Mouse (Mus musculus) urinary bladder, postnatal 4 days (tissue): ENCODE measurements at regions not wholly inside any gene's neighbourhood (a gene's known extent, or its start where the extent isn't known, plus 50 kb on each side); places are given as distances from the start of the nearest gene placed in this dataset.
"Not testable (repeated sequence)": the region's sequence is repeated elsewhere in the genome, so short reads cannot be mapped to it uniquely, and the experiment has no call there.

Experiments used
- DNase-seq, 2 experiments: peaks; one replicate each; pipeline ENCODE4 v3.0.0; 2021 to 2022; ENCODE audit warnings: low spot score in 2 of 2

- DNase-seq = no peak
Observed at GRCm38 (mm10) chr12:93151530-93151929, 1302.6 kb upstream of the Sel1l start.

GRCm38 (mm10) chr12:93142265-93142664 is 1293.3 kb upstream of the Sel1l start:
- DNase-seq = no peak

DNA sequence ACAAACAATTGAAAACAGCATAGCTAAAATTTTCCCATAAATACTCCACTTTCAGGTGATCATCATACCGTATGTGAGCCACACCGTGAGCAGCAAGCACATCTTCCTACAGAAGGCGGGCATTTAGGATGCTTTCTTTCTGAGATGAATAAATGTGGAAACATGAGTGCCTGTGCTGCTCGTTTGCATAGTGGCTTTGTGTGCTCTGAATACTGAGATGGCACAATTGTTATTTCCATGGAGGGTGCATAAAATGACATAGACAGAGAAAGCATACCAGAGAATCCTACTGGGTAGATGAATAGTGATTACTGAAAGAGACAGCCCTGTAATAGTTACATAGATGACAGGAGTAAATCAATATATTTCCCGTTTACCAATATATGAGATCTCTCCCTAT is 1287.4 kb upstream of the Sel1l start:
- DNase-seq = no peak

- DNase-seq = no peak
Observed at GRCm38 (mm10) chr12:93122216-93122615, 1273.3 kb upstream of the Sel1l start.

- no peak for DNase-seq
Observed at GRCm38 (mm10) chr12:93088031-93088790, 1239.3 kb upstream of the Sel1l start.

DNA sequence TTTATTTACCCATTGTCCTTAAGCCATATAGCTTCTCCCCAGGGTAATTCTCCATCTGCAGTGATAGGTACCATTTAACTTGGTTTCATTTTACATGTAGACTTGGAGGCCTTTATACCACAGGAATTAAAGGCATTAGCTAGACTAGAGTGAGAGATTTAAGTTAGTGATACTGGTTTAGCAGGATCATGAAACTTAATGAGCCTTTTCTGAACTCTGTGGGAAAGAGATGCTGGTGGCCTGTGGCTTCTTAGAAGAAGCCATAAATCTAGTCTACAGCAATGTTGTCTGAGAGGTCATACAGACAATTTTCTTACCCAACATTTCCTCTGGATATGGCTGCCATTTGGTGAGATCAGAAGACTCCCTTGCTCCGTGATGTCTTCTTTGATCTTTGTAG is 1214.9 kb upstream of the Sel1l start:
- no peak for DNase-seq

DNA sequence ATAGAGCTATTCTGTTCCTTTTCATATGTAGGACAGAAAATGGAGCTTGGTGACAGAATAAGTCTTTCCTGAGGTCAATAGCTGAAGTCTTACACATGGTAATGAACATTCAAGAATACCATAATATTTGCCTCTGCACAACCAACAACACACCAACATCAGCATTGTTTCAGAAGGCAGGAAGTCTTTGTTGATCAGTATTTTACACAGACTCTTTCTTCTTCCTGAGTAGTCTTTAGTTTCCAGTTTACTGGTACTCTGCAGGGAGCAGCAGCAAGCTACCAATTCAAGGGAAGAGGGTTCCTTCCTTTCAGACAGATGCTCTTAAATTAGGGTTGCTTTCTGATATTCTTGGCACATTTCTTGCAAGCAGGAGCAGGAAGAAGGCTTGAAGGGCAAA is 1170.7 kb upstream of the Sel1l start:
- DNase-seq = no peak

DNA sequence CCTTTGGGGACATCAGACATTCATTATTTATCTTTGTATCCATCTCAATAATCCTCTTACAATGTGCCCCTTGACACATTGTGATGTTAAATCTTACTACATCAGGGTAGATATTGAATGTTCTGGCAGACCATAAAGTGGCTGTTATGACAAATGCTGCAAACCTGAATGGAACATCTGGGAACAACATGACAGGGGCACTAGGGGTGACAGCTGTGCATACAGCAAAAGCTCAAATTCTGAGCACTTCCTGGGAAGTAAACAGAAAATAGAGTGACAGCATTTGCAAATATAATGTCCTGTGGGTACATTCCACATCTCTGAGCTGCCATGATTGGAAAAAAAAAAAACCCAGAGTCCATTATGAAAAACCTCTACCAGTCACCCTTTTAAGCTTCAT is 1162.6 kb upstream of the Sel1l start:
- no peak for DNase-seq

DNA sequence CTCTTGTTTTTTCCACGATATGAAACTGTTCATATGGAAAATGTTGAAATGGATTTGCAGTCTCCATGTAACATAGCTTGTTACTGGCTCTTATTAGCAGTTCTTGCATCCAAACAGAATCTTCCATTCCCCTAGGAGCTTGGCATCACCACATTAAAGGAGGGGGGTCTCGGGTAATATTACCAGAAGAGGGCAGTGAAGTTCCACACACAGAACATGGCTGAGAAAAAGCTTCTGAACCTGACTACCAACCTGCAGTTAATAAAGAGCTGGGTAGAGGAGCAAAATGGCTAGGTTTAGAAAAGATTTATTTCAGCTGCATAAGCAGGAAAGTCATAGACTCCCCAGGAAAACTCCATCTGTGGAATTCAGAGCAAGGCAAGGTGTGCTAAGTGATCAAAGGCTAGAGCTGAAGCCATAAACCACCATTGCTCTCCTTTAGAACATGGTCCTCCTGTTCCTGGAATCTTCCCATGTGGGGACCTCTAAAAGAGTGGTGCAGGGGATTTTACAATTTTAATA is 1157.9 kb upstream of the Sel1l start:
- DNase-seq = no peak

- no peak for DNase-seq
Observed at GRCm38 (mm10) chr12:93003125-93003524, 1154.2 kb upstream of the Sel1l start.

DNA sequence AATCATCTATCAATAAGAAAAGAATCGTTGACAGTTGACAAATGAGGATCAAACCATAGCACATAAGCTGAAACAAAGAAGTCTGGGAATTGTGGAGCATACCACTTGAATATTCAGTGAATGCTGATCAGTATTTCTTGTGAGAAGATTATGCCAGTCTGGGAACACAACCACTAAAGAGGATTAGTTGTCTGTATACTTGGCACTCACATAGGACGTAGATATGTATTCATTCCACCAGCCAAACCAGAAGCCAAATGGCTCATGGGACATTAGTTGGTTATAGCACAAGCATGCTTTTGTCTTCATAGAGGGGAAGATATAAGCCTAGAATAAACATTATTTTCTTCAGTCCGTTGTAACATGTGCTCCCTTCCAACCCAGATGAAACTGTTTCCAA is 1126.7 kb upstream of the Sel1l start:
- no peak for DNase-seq

- no peak for DNase-seq
Observed at GRCm38 (mm10) chr12:92944352-92944751, 1095.4 kb upstream of the Sel1l start.

DNA sequence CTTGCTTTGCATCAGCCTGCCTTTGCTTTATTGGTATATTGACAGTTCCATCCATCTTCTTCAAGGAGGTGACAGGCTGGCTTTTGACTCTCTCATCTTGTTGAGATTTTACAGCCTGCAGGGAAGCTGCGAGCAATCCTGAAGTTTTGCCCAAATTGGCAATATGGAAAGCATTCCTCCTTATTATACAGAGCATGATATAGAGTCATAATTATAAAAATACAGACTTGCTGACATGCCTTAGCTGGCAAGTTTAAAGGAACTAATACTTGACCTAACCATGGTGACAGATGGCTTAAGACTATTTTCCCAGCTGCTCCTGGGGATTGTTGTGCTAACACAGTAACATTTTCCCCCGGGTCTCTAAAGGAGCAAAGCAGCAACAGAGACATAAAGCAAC is 1078.6 kb upstream of the Sel1l start:
- DNase-seq = no peak

- DNase-seq = no peak
Observed at GRCm38 (mm10) chr12:92926942-92927341, 1078.0 kb upstream of the Sel1l start.

GRCm38 (mm10) chr12:92919920-92920319 is 1071.0 kb upstream of the Sel1l start:
- DNase-seq = no peak

DNA sequence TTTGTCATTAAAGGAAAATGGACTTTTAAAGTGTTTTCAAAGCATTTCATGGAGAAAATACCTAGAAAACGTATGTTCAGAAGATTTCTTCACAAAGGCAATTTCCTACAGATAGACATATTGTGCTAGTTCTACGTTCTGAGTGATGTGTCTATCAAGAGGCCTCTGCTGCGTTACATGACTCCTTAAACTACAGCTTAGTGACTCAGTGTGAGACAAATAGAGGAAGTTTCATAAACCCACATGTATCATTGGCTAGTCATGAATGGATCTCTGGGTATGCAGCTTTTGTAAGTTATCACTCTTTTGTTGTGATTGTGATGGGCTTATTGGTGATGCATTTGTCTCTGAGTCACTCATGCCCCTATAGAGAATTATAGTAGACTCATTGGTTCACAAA is 1067.3 kb upstream of the Sel1l start:
- DNase-seq = no peak

GRCm38 (mm10) chr12:92915776-92916175 is 1066.8 kb upstream of the Sel1l start:
- DNase-seq = no peak

- DNase-seq = no peak
Observed at GRCm38 (mm10) chr12:92915203-92915602, 1066.2 kb upstream of the Sel1l start.

GRCm38 (mm10) chr12:92904382-92904781 is 1055.4 kb upstream of the Sel1l start:
- no peak for DNase-seq

DNA sequence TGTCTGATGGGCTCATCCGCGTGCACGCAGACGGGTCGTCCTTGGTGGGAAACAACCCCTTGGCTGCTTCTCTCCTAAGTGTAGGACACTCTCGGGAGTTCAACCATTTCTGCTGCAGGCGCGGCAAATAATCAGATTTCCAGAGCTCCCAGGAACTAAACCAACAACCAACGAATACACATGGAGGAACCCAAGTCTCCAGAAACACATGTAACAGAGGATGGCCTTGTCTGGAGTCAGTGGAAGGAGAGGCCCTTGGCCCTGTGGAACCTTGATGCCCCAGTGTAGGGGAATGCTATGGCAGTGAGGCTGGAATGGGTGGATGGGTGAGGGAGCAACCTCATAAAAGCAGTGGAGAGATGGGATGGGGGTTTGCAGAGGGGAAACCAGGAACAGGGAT is 1043.4 kb upstream of the Sel1l start:
- no peak for DNase-seq

DNA sequence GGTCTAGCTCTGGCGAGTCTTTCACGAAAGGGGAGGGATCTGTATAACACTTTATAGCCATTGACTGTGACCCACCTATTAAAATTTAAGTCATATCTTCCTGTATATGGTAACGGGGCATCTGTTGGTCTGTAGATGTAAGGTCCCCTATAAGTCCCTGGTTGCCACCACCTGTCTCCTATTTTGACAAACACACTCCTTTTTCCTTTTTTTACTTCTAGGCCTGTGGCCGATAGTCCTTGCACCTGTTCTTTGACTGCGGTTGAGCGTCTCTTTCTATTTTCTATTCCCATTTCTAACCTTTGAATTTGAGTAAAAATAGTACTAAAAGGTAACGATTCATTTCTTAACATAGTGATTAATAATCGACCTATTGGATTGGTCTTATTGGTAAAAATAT is 1042.7 kb upstream of the Sel1l start:
- DNase-seq = not testable (repeated sequence)

DNA sequence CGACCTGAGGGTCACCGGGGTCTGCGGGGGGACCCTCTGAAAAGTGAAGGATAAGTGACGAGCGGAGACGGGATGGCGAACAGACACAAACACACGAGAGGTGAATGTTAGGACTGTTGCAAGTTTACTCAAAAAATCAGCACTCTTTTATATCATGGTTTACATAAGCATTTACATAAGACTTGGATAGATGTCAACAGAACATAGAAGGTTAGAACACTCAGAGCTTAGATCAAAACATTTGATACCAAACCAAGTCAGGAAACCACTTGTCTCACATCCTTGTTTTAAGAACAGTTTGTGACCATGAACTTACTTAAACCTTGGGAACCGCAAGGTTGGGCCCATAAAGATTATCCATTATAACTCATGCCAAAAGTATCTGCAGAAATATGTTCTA is 1042.2 kb upstream of the Sel1l start:
- not testable (repeated sequence) for DNase-seq

DNA sequence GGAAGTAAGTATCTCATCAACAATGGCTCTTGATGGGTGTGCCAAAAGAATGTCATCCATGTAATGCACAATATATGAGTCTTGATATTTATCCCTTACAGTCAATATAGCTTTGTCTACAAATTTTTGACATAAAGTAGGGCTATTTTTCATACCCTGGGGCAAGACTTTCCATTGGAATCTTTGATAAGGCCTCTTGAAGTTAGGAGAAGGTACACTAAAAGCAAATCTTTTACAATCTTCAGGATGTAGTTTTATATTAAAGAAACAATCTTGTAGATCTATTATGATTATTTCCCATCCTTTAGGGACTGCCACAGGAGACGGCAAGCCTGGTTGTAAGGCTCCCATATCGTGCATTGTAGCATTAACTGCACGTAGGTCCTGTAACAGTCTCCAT is 1038.8 kb upstream of the Sel1l start:
- no peak for DNase-seq
